Mouse (Mus musculus) left cerebral cortex, postnatal 14 days (tissue): ENCODE measurements around the gene Fgf2. TPM values are rescaled to one million over a fixed set of nuclear protein-coding genes. Genes with fewer than 3 reads are reported as not detected.

ENCODE experiments used
- total RNA-seq, 2 experiments: library from RNA; stranded (reverse); gene quantifications; 2 replicates each; pipeline ENCODE4 v1.2.3; 2021

Gene Fgf2
- total RNA-seq, 2 experiments from 2014 or later, result 3.1 to 4.1 TPM

Other genes with a start within 250 kb of the Fgf2 start
- gene Il2, start 222.4 kb upstream of the Fgf2 start, total RNA-seq, result not detected
- gene Il21, start 115.7 kb upstream of the Fgf2 start, total RNA-seq, result under 1 TPM in 1 of 2 experiments, not detected in 1; 0.27 TPM
- gene Bbs12, start 35.8 kb upstream of the Fgf2 start, total RNA-seq, result 1 to 10 TPM; 4.4 to 4.9 TPM
- gene Cetn4, start 35.6 kb upstream of the Fgf2 start, total RNA-seq, result 1 to 10 TPM; 5.5 to 8.3 TPM
- gene Spata5, start 71.5 kb downstream of the Fgf2 start, total RNA-seq, result 10 to 100 TPM; 18.8 to 24.4 TPM
- 1 to 10 TPM; 6.3 to 7.4 TPM for gene Nudt6, start 71.9 kb downstream of the Fgf2 start, total RNA-seq